Mouse (Mus musculus) adrenal gland, adult 2 months (tissue): Measurements from ENCODE around the gene Tulp1. TPM values are rescaled to one million over a fixed set of nuclear protein-coding genes. Genes with fewer than 3 reads are reported as not detected.
"Not testable (repeated sequence)": the region's sequence is repeated elsewhere in the genome, so short reads cannot be mapped to it uniquely, and the experiment has no call there.

Source experiments
- DNase-seq: peaks from one replicate; pipeline ENCODE4 v3.0.0; 2021
- long read RNA-seq: library from polyadenylated mRNA; stranded (forward); transcript quantifications from one replicate; pipeline ENCODE4 v2.0.0, GENCODE M21; 2021
- polyA plus RNA-seq: library from polyadenylated mRNA; depleted of rRNA; stranded (reverse); fragments of >200 nt; gene quantifications from 2 replicates; pipeline ENCODE4 v1.2.3, GENCODE M21; 2012; rRNA removed
- total RNA-seq, 2 experiments: library from RNA; stranded (reverse); gene quantifications; 2 replicates each; pipeline ENCODE4 v1.2.3; 2021

The Tulp1 gene
- not detected for total RNA-seq
- polyA plus RNA-seq: 0.49 and 0.91 TPM in 2 replicates
- long read RNA-seq: 0 reads

DNA sequence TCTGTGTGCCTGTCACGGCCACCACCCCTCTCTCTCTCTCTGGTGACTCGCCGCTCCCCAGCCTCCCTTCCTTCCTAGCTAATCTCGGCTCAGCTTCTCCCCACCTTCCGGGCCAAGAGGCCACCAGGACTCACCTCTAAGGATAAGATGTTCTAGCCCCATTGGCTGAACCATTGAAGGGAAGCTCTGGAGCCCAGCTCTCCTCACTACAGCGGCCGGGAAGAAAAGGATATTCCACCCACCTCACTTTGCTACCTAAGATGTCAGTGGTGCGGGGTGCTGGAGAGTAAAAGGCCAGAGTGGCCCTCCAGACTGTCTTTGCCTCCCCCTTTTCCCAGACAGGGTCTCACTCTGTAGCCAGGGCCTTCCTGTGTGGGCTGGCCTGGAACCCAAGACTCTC is at the start of gene Tulp1:
Gene Tulp1, minus strand, starts transcription at position 101 of the 400 bp plus-strand sequence.
- DNase-seq: no peak

DNA sequence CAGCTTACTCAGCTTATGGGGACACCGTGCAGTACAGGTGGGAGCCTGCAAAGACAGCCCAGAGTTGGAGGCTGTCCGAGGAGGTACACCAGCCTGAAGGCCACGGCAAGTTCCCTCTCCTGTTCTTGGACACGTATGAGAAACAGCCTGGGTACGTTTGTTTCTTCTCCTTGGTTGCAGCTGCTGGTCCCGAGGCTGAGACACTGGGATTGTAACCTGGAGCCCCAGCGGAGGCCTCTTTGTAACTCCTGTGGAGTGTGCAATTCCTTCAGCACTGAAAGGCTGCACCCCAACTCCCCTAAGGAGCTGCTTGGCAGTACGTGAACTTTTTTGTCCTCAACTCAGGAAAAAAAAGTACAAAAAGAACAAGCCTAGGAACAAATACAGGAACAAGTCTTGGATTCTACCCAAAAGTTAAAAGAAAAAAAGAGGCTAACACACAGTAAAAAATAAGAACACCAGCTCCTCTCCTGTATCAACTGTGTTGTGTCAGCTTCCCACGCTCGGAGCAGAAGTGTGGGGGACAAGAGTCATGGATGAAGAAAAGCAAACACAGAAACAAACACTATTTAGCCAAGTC is 46.4 kb upstream of the Tulp1 start:
- no peak for DNase-seq

- no peak for DNase-seq
These were observed 45.7 kb upstream of the Tulp1 start for GRCm38 (mm10) chr17:28410731-28411130.

DNA sequence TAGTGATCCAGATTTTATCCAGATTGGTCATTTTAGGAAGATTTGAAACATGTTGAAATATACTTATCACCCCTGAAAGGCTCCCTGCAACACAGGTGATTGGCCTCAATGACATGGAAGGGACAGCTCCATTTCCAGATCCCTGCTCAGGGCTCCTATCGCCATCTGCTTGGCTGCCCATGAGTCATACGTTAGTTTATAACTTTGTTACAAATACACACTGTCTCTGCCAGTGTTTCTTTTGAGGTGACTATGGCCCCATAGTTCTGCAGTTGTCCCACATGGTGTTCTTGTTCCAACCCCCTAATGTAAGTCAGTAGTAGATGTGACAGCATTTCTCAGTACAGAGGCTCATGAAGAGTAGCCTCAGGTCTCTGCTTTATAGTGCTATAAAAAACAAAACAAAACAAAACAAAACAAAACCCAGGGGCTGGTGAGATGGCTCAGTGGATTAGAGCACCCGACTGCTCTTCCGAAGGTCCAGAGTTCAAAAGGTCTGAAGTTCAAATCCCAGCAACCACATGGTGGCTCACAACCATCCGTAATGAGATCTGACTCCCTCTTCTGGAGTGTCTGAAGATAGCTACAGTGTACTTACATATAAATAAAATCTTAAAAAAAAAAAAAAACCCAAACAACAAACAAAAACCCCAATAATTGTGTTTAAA is 43.4 kb upstream of the Tulp1 start:
- no peak for DNase-seq

DNA sequence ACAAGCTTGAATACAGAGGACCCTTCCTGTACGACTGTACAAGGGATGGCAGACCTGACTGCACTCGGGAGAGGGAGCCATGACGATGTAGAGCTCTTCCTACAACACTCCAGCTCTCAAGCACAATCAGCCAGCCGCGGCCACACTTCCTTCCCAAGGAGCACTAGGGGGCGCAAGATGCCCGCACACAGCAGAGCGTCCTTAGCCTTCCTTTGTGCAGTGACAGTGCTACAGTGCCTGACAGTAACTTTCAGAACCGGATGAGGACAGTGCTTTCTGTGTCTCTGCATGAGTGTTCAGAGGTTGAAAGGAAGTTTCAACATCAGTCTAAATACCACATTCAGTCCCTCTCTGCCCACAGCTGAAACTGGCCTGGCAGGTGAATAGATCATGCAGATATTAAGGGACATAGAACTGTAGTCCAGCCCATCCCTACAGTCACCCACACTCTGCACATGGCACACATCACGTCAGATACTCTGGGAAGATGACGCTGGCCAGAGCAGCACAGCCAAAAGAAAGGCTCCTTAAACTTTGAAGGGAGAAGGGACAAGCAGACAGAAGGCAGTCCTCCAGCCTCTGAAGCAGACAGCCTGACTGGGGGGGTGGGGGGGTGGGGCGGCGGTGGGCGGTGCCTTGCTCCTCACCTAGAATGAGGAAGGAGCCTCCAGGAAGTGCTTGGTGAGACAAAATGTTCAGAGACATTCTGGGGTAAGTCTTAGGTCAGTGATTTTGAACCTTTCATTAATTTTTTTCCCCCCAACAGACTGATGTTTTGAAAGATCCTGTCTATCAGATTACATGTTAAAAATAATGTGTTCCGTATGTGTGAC is 42.6 kb upstream of the Tulp1 start:
- DNase-seq: peak; percentile 82

DNA sequence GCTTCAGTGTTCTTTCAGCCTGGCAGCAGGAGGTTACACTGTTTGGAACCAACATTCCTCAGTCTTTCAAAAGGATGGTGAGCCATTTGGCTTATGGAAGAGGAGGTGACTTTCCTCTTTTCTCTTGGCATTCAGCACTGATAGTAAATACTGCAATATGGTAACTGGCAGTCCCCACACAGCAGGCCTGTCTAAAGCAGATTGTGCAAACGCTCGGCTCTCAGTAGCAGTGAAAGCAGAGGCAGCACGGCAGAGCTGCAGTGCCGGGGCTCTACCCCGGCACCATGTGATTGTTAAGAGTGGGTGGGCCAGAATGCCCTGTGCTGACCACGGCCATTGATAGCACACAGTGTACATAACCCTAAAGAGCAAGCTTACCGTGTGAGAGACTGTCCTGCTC is 41.4 kb upstream of the Tulp1 start:
- no peak for DNase-seq

- not testable (repeated sequence) for DNase-seq
These were observed 39.7 kb upstream of the Tulp1 start for GRCm38 (mm10) chr17:28404745-28405144.

GRCm38 (mm10) chr17:28404301-28404700 is 39.3 kb upstream of the Tulp1 start:
- DNase-seq: no peak

GRCm38 (mm10) chr17:28394994-28395393 is 30.0 kb upstream of the Tulp1 start:
- no peak for DNase-seq

DNA sequence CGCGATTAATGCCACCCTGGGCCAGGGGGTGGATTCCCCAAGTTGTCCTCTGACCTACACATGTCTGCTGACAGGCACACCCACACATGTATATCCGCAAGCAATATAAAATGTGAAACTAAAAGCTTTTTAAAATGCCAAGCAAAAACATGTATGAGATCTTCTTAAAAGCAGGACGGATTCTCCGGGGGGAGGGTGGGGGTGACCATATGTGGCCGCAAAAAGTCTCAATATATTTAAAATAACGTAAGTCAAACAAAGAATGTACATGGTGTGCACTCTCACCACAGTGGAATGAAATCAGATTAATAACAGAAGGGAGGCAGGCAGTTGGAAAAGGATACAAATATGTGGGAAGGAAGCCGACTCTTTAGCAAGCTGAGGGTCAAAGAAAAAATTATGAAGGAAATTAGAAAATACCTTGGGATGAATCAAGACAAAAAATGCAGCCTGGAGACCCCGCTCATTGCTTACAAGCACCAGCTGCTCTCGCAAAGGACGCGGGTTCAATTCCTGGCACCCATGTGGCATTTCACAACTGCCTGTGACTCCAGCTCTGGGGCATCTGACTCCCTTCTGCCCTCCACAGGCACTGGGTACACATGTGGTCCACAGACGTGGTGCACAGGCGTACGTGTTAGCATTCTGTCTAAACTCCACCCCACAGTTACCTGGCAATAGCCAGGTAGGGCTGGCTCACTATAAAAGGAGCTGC is 29.2 kb upstream of the Tulp1 start:
- no peak for DNase-seq

DNA sequence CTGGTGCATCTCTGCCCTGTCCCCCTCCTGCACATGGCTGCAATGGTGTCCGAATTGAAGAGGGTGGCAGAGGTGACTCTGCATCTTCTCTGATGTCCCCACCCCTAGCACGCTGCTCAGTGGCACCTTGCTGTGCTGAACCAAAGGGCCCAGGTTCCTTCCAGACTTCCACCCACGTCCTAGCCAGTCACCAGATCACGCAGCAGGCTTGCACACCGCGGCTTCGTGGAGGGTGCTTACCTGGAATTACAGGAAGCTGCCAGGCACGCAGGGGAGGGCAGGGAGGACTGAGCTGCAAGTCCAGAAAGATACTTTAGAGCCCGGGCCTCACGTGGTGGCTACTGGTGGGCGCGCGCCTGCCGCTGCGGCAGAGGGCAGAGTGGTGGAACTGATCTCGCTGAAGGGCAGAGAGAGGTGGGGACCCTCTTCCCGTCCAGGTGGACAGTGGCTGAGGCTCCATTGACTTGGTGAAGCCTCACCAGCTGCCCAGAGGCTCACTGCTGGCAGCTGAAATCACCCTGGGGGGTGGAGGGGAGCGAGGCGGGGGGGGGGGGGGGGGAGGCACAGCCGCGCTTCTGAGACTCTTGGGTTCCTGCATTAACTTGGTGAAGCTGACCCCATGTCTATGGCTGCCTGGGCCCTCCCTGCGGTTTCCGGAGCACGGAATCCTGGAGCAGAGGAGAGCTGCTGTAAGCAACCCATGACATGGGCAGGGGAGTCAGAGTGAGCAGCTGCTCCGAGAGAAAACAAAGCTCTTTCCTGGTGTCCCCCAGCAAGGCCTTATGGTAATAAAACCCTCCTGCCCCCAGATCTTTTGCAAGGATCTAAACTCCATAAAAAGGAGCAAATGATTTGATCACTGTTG is 26.8 kb upstream of the Tulp1 start:
- DNase-seq: no peak

- no peak for DNase-seq
These were observed 23.5 kb upstream of the Tulp1 start for GRCm38 (mm10) chr17:28388534-28388933.

GRCm38 (mm10) chr17:28386150-28386905 is 21.3 kb upstream of the Tulp1 start:
- peak; percentile 83 for DNase-seq

- no peak for DNase-seq
These were observed 19.3 kb upstream of the Tulp1 start for GRCm38 (mm10) chr17:28384298-28384697.

DNA sequence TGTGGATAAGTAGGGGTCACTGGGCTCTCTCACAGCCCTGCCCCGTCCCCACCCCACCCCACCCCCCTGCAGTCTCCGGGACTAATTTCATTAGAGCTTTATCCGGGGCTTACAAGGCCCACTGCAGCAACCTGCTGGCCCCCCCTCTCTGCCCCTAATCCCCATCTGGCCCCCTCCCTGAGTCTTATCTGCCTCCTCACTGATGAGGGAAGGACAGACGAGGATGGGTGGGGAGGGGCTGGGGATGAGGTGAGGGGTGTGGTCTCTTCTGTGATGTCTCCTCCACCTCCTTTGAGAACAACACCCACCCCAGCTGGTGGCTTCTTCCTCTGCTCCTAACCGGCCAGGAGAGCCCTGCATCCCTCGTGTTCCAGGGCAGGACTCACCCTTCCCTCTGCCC is 15.2 kb upstream of the Tulp1 start:
- DNase-seq: no peak

DNA sequence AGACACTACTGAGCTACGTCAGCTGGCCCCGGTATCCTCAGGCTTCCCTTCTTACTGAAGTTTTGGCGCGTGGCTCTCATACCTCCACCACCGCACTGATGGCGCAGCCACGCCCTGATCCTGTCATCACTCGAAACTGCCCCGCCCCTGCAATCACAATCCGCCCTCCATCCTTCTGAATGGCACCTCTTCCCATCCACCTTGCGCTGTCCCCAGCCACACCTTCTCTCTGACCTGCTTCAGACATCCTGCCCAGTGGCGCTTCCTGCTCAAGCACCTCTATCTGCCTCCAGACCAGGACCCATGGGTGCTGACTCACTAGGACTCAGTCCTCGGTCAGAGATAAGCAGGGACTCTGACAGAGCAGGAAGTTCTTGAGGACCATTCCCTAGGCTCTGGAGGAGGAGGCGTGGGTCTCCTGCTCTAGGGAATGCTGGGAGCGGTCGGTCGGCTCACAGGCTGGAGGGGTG is 10.6 kb upstream of the Tulp1 start:
- DNase-seq: no peak

GRCm38 (mm10) chr17:28374494-28374893 is 9.5 kb upstream of the Tulp1 start:
- DNase-seq: no peak

DNA sequence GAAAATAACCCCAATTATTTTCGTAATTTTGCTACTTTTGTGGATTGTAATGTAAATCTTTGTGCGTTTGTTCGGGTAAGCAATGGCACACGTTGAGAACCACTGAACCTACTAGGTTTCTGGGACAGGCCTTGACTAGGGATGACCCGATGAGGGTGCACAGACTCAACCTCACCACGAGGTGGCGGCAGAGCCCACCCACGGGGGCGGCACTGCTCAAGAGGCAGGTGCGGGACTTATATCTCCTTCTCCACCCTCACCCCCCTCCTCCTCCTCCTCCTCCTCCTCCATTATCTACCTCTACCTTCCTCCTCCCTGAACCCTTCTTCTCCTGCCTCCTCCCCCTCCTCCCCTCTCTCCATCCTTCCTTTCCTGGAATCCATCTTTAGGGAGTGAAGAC is 8.8 kb upstream of the Tulp1 start:
- DNase-seq: peak; percentile 57

DNA sequence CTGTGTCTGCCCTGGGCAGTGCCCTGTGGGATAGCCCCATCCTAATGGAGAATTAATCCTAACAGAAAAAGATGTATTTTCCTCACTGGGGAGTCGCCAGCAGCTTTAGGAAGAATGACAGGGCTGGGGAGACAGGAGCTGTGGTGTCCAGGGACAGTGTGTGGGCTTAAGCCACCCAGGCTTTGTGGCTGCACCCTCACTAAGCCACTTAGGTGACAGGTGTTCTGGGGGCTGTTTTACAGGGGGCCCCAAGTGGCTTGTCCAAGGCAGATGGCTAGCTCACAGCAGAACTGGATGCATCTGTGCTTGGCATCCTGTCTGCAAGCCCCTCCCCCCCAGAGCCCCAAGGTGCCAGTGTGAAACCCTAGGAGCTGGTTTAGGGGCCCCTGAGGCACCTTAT is 6.9 kb upstream of the Tulp1 start:
- no peak for DNase-seq

- DNase-seq: peak; percentile 83
These were observed 6.3 kb upstream of the Tulp1 start for GRCm38 (mm10) chr17:28371286-28371685.

- DNase-seq: no peak
These were observed 4.0 kb upstream of the Tulp1 start for GRCm38 (mm10) chr17:28369056-28369455.
